Mouse (Mus musculus) lung, postnatal 0 days (tissue): ENCODE results near the gene Tbc1d22a.

ENCODE experiments used
- CTCF ChIP-seq: IDR thresholded peaks from 2 replicates; pipeline ENCODE4 v1.5.1; 2016; ENCODE audit warnings: antibody characterized with exemption, mild to moderate bottlenecking
- EP300 ChIP-seq: IDR thresholded peaks from 2 replicates; pipeline ENCODE4 v1.6.1; 2016; ENCODE audit warnings: antibody characterized with exemption, mild to moderate bottlenecking, control low read depth

- peak; percentile 67 for TF ChIP-seq EP300
- TF ChIP-seq CTCF: no peak
Measured at GRCm38 (mm10) chr15:86191933-86192332, 22.3 kb upstream of the Tbc1d22a start.
